31 mouse cellular contexts compared by ENCODE assay signal in the genomic region with DNA sequence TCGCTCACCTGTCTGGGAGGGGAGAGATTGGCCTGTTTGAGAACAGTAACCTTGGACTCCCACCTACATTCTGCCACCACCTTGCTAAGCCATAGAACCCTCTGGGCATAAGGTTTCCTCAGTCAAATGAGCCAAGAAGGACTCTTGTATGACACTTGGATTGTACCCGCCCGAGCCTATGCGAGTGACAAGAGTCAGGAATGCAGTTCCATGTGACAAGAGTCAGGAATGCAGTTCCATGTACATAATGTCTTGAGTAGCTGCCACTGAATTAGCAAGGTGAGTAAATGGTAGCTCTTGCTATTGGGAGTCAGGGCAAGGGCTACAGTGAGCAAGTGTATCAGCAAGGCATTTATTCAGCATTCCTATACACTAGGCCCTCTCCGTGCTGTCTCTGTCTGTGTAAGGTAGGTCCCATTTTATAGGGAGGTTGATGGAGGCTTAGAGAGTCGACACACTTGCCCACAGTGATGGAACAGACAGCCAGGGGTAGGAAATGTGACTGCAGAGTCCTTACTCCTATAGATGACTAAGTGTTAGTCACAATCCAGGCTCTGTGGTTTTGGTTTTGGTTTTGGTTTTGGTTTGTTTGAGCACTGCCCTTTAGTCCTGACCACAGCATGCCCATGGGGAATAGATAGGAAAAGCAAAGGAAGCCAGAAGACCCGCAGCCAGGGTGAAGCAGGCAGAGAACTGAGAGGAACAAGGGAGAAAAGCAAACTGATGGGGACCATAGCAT. TPM values are rescaled to one million over a fixed set of nuclear protein-coding genes. Genes with fewer than 3 reads are reported as not detected.
DNase-seq lines count a peak whose midpoint lies in the region; ATAC-seq and TF ChIP-seq lines count a peak whose summit lies in the region.
"Had no signal": no experiment of that assay in that cellular context is flagged by ENCODE, and none has a peak within 500 bp of the region (broad histone marks: within the 10 kb centered on the region; RNA-seq: fewer than 3 reads in every experiment).

No protein-coding gene starts in this region.

- peak; percentile 94 for DNase-seq in 3T3-L1 (ENCODE audit: low read depth, low spot score)
- peak; percentile 57 for DNase-seq in lung, postnatal 36 days
- DNase-seq in adrenal gland, adult (ENCODE audit: inconsistent age in 2 of 2, low spot score in 1 of 2): no peak
- no peak for DNase-seq in gastrocnemius, postnatal 25 days
- DNase-seq in hindbrain, embryonic 10.5 days (ENCODE audit: low spot score): no peak
- DNase-seq: adrenal gland, postnatal 14 days; cerebellum, adult 18-20 months; cerebellum, postnatal 10 days; forebrain, postnatal 0 days; gastrocnemius, postnatal 14 days; heart, adult 18-20 months; kidney, adult 9 months; kidney, postnatal 10 days; layer of hippocampus, postnatal 36 days; left cerebral cortex, postnatal 4 days; liver, postnatal 0 days; right cerebral cortex, postnatal 4 days; thymus, adult 18-20 months; thymus, postnatal 25 days had no signal

- no peak for TF ChIP-seq CTCF in C2C12 (IDR thresholded peaks at IDR 0.05; ENCODE audit: control insufficient read depth, insufficient read depth, insufficient read length)

- H3K4me1 ChIP-seq in hindbrain, embryonic 10.5 days (replicated peaks): no peaks in the 10 kb centered on the region
- H3K4me1 ChIP-seq: embryonic facial prominence, embryonic 10.5 days; embryonic facial prominence, embryonic 15.5 days; forebrain, embryonic 12.5 days; heart, embryonic 12.5 days; hindbrain, embryonic 15.5 days; liver, embryonic 12.5 days; neural tube, embryonic 13.5 days had no signal

- H3K79me3 ChIP-seq in C2C12 (ENCODE audit: low read depth): no peaks in the 10 kb centered on the region

- H3ac ChIP-seq in C2C12 (ENCODE audit: control insufficient read depth, insufficient read length, low read depth): no peak overlapping the region

- peaks cover 46% of the 10 kb centered on the region for H3K36me3 ChIP-seq in C2C12 (ENCODE audit: control insufficient read depth, insufficient read depth)
- H3K36me3 ChIP-seq in hindbrain, embryonic 10.5 days: peaks cover under 1% of the 10 kb centered on the region; the same call in 1 of the 2 replicates
- H3K36me3 ChIP-seq: liver, embryonic 12.5 days had no signal

- no peak overlapping the region for H3K4me3 ChIP-seq in C2C12 (ENCODE audit: insufficient read depth, poor library complexity, severe bottlenecking)
- no peak overlapping the region for H3K4me3 ChIP-seq in hindbrain, embryonic 10.5 days
- H3K4me3 ChIP-seq: embryonic facial prominence, embryonic 10.5 days; embryonic facial prominence, embryonic 15.5 days; forebrain, embryonic 12.5 days; heart, embryonic 12.5 days; hindbrain, embryonic 15.5 days; liver, embryonic 12.5 days; neural tube, embryonic 13.5 days had no signal

- 0 out of 2 replicates have a peak, but pooled peaks have one; percentile 22 for ATAC-seq in common myeloid progenitor, adult 5-6 weeks (replicated peaks; ENCODE audit: low read depth, poor library complexity, severe bottlenecking)
- ATAC-seq: CD4-positive, CD25-positive, alpha-beta regulatory T cell, adult 4 months; forebrain, postnatal 0 days; liver, postnatal 0 days; Patski had no signal

- no peaks in the 10 kb centered on the region for H3K27me3 ChIP-seq in C2C12 (ENCODE audit: control insufficient read depth, insufficient read depth, insufficient read length)
- no peaks in the 10 kb centered on the region for H3K27me3 ChIP-seq in hindbrain, embryonic 10.5 days (ENCODE audit: insufficient read depth, poor library complexity, severe bottlenecking)
- H3K27me3 ChIP-seq: embryonic facial prominence, embryonic 15.5 days; forebrain, embryonic 12.5 days; heart, embryonic 12.5 days; hindbrain, embryonic 15.5 days; neural tube, embryonic 13.5 days; Patski had no signal

- H3K9me3 ChIP-seq in hindbrain, embryonic 10.5 days: no peaks in the 10 kb centered on the region
- H3K9me3 ChIP-seq: embryonic facial prominence, embryonic 10.5 days; embryonic facial prominence, embryonic 15.5 days; forebrain, embryonic 12.5 days; heart, embryonic 12.5 days; hindbrain, embryonic 15.5 days; liver, embryonic 12.5 days; neural tube, embryonic 13.5 days had no signal

- H3K79me2 ChIP-seq in C2C12 (ENCODE audit: control insufficient read depth, insufficient read depth): no peaks in the 10 kb centered on the region

- no peak overlapping the region for H3K27ac ChIP-seq in hindbrain, embryonic 10.5 days
- H3K27ac ChIP-seq: embryonic facial prominence, embryonic 10.5 days; embryonic facial prominence, embryonic 15.5 days; forebrain, embryonic 12.5 days; hindbrain, embryonic 15.5 days; liver, embryonic 12.5 days; neural tube, embryonic 13.5 days; stomach, postnatal 0 days had no signal

- 85% methylated on average over 7 of the region's 7 CpGs for WGBS in hindbrain, embryonic 10.5 days

TF ChIP-seq in C2C12, 6 proteins besides CTCF, POLR2A, EP300 and RAD21:
- TF ChIP-seq FOSL1 (IDR thresholded peaks at IDR 0.05; ENCODE audit: insufficient read depth, low read length, poor library complexity, severe bottlenecking) (peak; percentile 84), MYOD1 (IDR thresholded peaks at IDR 0.05; ENCODE audit: control insufficient read depth, insufficient read length, low read depth) (no peak)

RNA-seq across cellular contexts. Expression of a gene that starts 8.4 kb away (rescaled TPM):
- 20.5 TPM for polyA plus RNA-seq in C2C12 (2012; fragmentation: generic; extraction: Trizol)
- 10.6 and 24.3 TPM in 2 replicates for total RNA-seq in common myeloid progenitor, adult 5-6 weeks (2017)
- 10 to 100 TPM; 18.0 to 19.5 TPM for total RNA-seq in gastrocnemius, postnatal 25 days (2021)
- 45.9 and 50.2 TPM in 2 replicates for polyA plus RNA-seq in hindbrain, embryonic 10.5 days (2016; fragmentation: Nextera tagmentation; extraction: Ambion mirVana)

Comparison
In these comparisons a context has a peak if more than half of its experiments do, and no peak if none do; other contexts are left out.
1. DNase-seq: peak in 3T3-L1 (single experiment) and lung, postnatal 36 days (single experiment); none in adrenal gland, adult (0 of 2), gastrocnemius, postnatal 25 days (single experiment) and hindbrain, embryonic 10.5 days (single experiment).